Mouse (Mus musculus): ENCODE measurements at regions not wholly inside any gene's neighbourhood (a gene's known extent, or its start where the extent isn't known, plus 50 kb on each side); places are given as distances from the start of the nearest gene placed in this dataset.
"Not testable (repeated sequence)": the region's sequence is repeated elsewhere in the genome, so short reads cannot be mapped to it uniquely, and the experiment has no call there.

GRCm38 (mm10) chr5:104576991-104577390, 68.8 kb downstream of the BC005561 start:
- DNase-seq (ENCODE audit: low spot score in 2 of 2), result not testable (repeated sequence)

DNA sequence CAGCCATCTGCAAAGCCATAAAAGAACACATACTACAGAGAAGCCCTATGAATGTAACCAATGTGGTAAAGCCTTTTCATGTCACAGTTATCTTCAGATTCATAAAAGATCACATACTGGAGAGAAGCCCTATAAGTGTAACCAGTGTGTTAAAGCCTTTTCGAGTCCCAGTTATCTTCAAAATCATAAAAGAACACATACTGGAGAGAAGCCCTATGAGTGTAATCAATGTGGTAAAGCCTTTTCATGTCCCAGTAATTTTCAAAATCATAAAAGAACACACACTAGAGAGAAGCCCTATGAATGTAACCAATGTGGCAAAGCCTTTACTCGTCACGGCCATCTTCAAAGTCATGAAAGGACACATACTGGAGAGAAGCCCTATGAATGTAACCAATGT, 74.2 kb downstream of the BC005561 start:
- peak in 1 of 2 experiments; percentile 24 for DNase-seq (ENCODE audit: low spot score in 2 of 2)

DNA sequence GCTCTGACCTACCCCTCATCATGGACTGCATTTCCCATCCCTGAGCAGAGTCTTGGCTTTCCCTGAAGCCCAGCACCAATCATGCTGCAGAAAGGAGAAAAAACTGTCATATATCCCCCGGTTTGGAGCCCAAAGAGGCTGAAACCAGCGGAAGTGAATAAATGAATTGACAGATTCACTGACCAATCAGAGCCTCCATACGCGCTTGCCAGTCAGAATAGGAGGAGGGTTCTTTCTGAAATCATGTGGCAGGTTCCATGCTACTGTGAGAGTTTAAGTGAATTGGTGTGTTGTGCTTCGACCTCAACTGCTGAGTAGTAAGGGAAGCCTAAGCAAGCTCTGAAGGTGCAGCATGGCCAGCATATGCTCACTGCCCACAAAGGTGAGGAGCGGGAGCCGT, 101.0 kb downstream of the BC005561 start:
- DNase-seq (ENCODE audit: low spot score in 2 of 2), result no peak
